Comparison of ENCODE assay signal across 11 mouse cellular contexts in genomic region chr4:132428022-132428542, GRCm38 (mm10). TPM values are rescaled to one million over a fixed set of nuclear protein-coding genes. Genes with fewer than 3 reads are reported as not detected.
DNase-seq lines count a peak whose midpoint lies in the region; ATAC-seq lines count a peak whose summit lies in the region.
"Had no signal": no experiment of that assay in that cellular context is flagged by ENCODE, and none has a peak within 500 bp of the region (broad histone marks: within the 10 kb centered on the region; RNA-seq: fewer than 3 reads in every experiment).

No protein-coding gene starts in this region.

- no peak overlapping the region for H3K4me3 ChIP-seq in heart, embryonic 13.5 days
- H3K4me3 ChIP-seq in intestine, embryonic 16.5 days (ENCODE audit: low read length): no peak overlapping the region
- H3K4me3 ChIP-seq: hindbrain, embryonic 15.5 days had no signal

- no peaks in the 10 kb centered on the region for H3K36me3 ChIP-seq in heart, embryonic 13.5 days
- no peaks in the 10 kb centered on the region for H3K36me3 ChIP-seq in intestine, embryonic 16.5 days (ENCODE audit: control insufficient read depth, insufficient read depth, low read length)
- H3K36me3 ChIP-seq: hindbrain, embryonic 15.5 days had no signal

- peak overlapping the region; percentile 82 for H3K27ac ChIP-seq in heart, embryonic 13.5 days (replicated peaks)
- H3K27ac ChIP-seq in intestine, embryonic 16.5 days (ENCODE audit: low read length): no peak overlapping the region
- H3K27ac ChIP-seq: hindbrain, embryonic 15.5 days had no signal

- H3K9ac ChIP-seq in heart, embryonic 13.5 days: peak overlapping the region; percentile 33; the same call in 1 of the 2 replicates
- no peak overlapping the region for H3K9ac ChIP-seq in intestine, embryonic 16.5 days (ENCODE audit: low read depth, low read length)
- H3K9ac ChIP-seq: hindbrain, embryonic 15.5 days had no signal

- peak; percentile 58; the same call in 1 of the 2 replicates for ATAC-seq in heart, embryonic 13.5 days (ENCODE audit: extremely low read depth, insufficient number of reproducible peaks, low FRiP score, low TSS enrichment)
- peak; percentile 81 for ATAC-seq in intestine, embryonic 16.5 days

- 9% methylated on average over 9 of the region's 9 CpGs for WGBS in heart, embryonic 13.5 days
- 41% methylated on average over 9 of the region's 9 CpGs for WGBS in intestine, embryonic 16.5 days

- 0 out of 2 replicates have a peak, but pooled peaks cover 2% of the 10 kb centered on the region for H3K9me3 ChIP-seq in heart, embryonic 13.5 days
- H3K9me3 ChIP-seq in intestine, embryonic 16.5 days (ENCODE audit: control insufficient read depth, low read length): no peaks in the 10 kb centered on the region
- H3K9me3 ChIP-seq: hindbrain, embryonic 15.5 days had no signal

- peaks cover 21% of the 10 kb centered on the region for H3K4me1 ChIP-seq in heart, embryonic 13.5 days
- no peaks in the 10 kb centered on the region for H3K4me1 ChIP-seq in intestine, embryonic 16.5 days (ENCODE audit: control insufficient read depth, insufficient read depth, low read length)
- H3K4me1 ChIP-seq: hindbrain, embryonic 15.5 days had no signal

- intact Hi-C loops in heart, postnatal 36 days (cut with DNase I): no loop called here

- DNase-seq in heart, postnatal 36 days: no peak
- DNase-seq in c-Kit-positive CD71-positive TER-119-positive erythroid progenitor cells, embryonic 14.5 days (ENCODE audit: low spot score): peak; percentile 88
- peak; percentile 78 to 81 for DNase-seq in spleen, postnatal 4 days (ENCODE audit: low spot score in 2 of 2)
- no peak for DNase-seq in MN1 (ENCODE audit: low spot score)
- DNase-seq in right cerebral cortex, adult 2 months (ENCODE audit: low spot score in 2 of 2): no peak
- no peak for DNase-seq in urinary bladder, postnatal 10 days (ENCODE audit: low spot score)
- DNase-seq: layer of hippocampus, adult 9-11 months; lung, postnatal 4 days had no signal

- peak overlapping the region; percentile 35 for H3K4me2 ChIP-seq in heart, embryonic 13.5 days
- no peak overlapping the region for H3K4me2 ChIP-seq in intestine, embryonic 16.5 days (ENCODE audit: low read depth, low read length)
- H3K4me2 ChIP-seq: hindbrain, embryonic 15.5 days had no signal

- no peaks in the 10 kb centered on the region for H3K27me3 ChIP-seq in heart, embryonic 13.5 days (replicated peaks)
- no peaks in the 10 kb centered on the region for H3K27me3 ChIP-seq in intestine, embryonic 16.5 days (replicated peaks; ENCODE audit: control insufficient read depth, insufficient read depth, low read length)
- H3K27me3 ChIP-seq: hindbrain, embryonic 15.5 days had no signal

RNA-seq across cellular contexts. Expression of gene Phactr4, which starts 5.8 kb away (rescaled TPM):
- 15.9 and 16.7 TPM in 2 replicates for polyA plus RNA-seq in heart, embryonic 13.5 days (2015; fragmentation: Nextera tagmentation; extraction: Ambion mirVana)
- total RNA-seq in heart, postnatal 36 days (2021): 10 to 100 TPM; 23.4 to 27.1 TPM
- polyA plus RNA-seq in intestine, embryonic 16.5 days (2015; fragmentation: Nextera tagmentation; extraction: Ambion mirVana): 15.9 and 17.2 TPM in 2 replicates

RNA-seq across cellular contexts. Expression of gene Med18, which starts 35.6 kb away (rescaled TPM):
- 13.9 and 15.8 TPM in 2 replicates for polyA plus RNA-seq in heart, embryonic 13.5 days (2015; fragmentation: Nextera tagmentation; extraction: Ambion mirVana)
- 1 to 10 TPM; 3.4 to 4.3 TPM for total RNA-seq in heart, postnatal 36 days (2021)
- 15.2 and 18.4 TPM in 2 replicates for polyA plus RNA-seq in intestine, embryonic 16.5 days (2015; fragmentation: Nextera tagmentation; extraction: Ambion mirVana)

Comparison
In these comparisons a context has a peak if more than half of its experiments do, and no peak if none do; other contexts are left out.
1. DNase-seq: peak in c-Kit-positive CD71-positive TER-119-positive erythroid progenitor cells, embryonic 14.5 days (single experiment) and spleen, postnatal 4 days (2 of 2); none in heart, postnatal 36 days (0 of 2), MN1 (single experiment), right cerebral cortex, adult 2 months (0 of 2) and urinary bladder, postnatal 10 days (single experiment).